Mouse (Mus musculus) left cerebral cortex, adult 11 months (tissue): ENCODE measurements around the gene N4bp3.
"Not testable (repeated sequence)": the region's sequence is repeated elsewhere in the genome, so short reads cannot be mapped to it uniquely, and the experiment has no call there.

Source experiments
- DNase-seq: peaks from one replicate; pipeline ENCODE4 v3.0.0; 2022; ENCODE audit warnings: low spot score

The N4bp3 gene

GRCm38 (mm10) chr11:51653736-51654135, 3.1 kb upstream of the N4bp3 start:
- DNase-seq, result no peak

GRCm38 (mm10) chr11:51652889-51653418, 2.3 kb upstream of the N4bp3 start:
- no peak for DNase-seq

GRCm38 (mm10) chr11:51650261-51650660, 381 bp downstream of the N4bp3 start:
- DNase-seq, result no peak

- DNase-seq, result no peak
Measured at GRCm38 (mm10) chr11:51649889-51650199, 798 bp downstream of the N4bp3 start.

- no peak for DNase-seq
Measured at GRCm38 (mm10) chr11:51649111-51649888, 1.3 kb downstream of the N4bp3 start.

- no peak for DNase-seq
Measured at GRCm38 (mm10) chr11:51648566-51648965, 2.1 kb downstream of the N4bp3 start.

- DNase-seq, result no peak
Measured at GRCm38 (mm10) chr11:51646751-51647667, 3.6 kb downstream of the N4bp3 start.

- DNase-seq, result no peak
Measured at GRCm38 (mm10) chr11:51646245-51646644, 4.4 kb downstream of the N4bp3 start.

- no peak for DNase-seq
Measured at GRCm38 (mm10) chr11:51645293-51645692, 5.3 kb downstream of the N4bp3 start.

- DNase-seq, result no peak
Measured at GRCm38 (mm10) chr11:51644217-51644616, 6.4 kb downstream of the N4bp3 start.

- no peak for DNase-seq
Measured at GRCm38 (mm10) chr11:51643761-51644160, 6.9 kb downstream of the N4bp3 start.

- no peak for DNase-seq
Measured at GRCm38 (mm10) chr11:51643202-51643601, 7.4 kb downstream of the N4bp3 start.

GRCm38 (mm10) chr11:51640748-51641147, 9.9 kb downstream of the N4bp3 start:
- DNase-seq, result no peak

GRCm38 (mm10) chr11:51638497-51638896, 12.1 kb downstream of the N4bp3 start:
- no peak for DNase-seq

- DNase-seq, result no peak
Measured at GRCm38 (mm10) chr11:51637971-51638414, 12.6 kb downstream of the N4bp3 start.

- DNase-seq, result no peak
Measured at GRCm38 (mm10) chr11:51636323-51636684, 14.3 kb downstream of the N4bp3 start.

- DNase-seq, result peak; percentile 90
Measured at GRCm38 (mm10) chr11:51635525-51636322, 14.9 kb downstream of the N4bp3 start, which contains the start of gene Rmnd5b. Rmnd5b (minus strand) TSS chr11:51635896.

GRCm38 (mm10) chr11:51635127-51635524, 15.5 kb downstream of the N4bp3 start:
- DNase-seq, result no peak

- DNase-seq, result no peak
Measured at GRCm38 (mm10) chr11:51633721-51634120, 16.9 kb downstream of the N4bp3 start.

- DNase-seq, result not testable (repeated sequence)
Measured at GRCm38 (mm10) chr11:51633200-51633599, 17.4 kb downstream of the N4bp3 start.

GRCm38 (mm10) chr11:51632130-51632753, 18.4 kb downstream of the N4bp3 start:
- DNase-seq, result no peak
